In genomic region chr4:4518741-4519140, GRCm38 (mm10) we compare ENCODE assay signal across 27 mouse cellular contexts.
"Had no signal": no experiment of that assay in that cellular context is flagged by ENCODE, and none has a peak within 500 bp of the region (broad histone marks: within the 10 kb centered on the region; RNA-seq: fewer than 3 reads in every experiment).

No protein-coding gene starts in this region.

- H3K27ac ChIP-seq: embryonic facial prominence, embryonic 10.5 days; embryonic facial prominence, embryonic 12.5 days; embryonic facial prominence, embryonic 13.5 days; embryonic facial prominence, embryonic 15.5 days; forebrain, embryonic 10.5 days; forebrain, embryonic 12.5 days; forebrain, embryonic 13.5 days; forebrain, embryonic 15.5 days; gastrocnemius, adult 2 months had no signal

- ATAC-seq: forebrain, embryonic 13.5 days; forebrain, embryonic 14.5 days; forebrain, embryonic 15.5 days; forebrain, embryonic 16.5 days; forebrain, postnatal 0 days had no signal

- H3K9ac ChIP-seq: embryonic facial prominence, embryonic 12.5 days; embryonic facial prominence, embryonic 13.5 days; embryonic facial prominence, embryonic 15.5 days; forebrain, embryonic 12.5 days; forebrain, embryonic 13.5 days; forebrain, embryonic 15.5 days; forebrain, postnatal 0 days had no signal

- H3K36me3 ChIP-seq: embryonic facial prominence, embryonic 10.5 days; embryonic facial prominence, embryonic 12.5 days; embryonic facial prominence, embryonic 13.5 days; embryonic facial prominence, embryonic 15.5 days; forebrain, embryonic 10.5 days; forebrain, embryonic 12.5 days; forebrain, embryonic 15.5 days had no signal

- H3K9me3 ChIP-seq: embryonic facial prominence, embryonic 10.5 days; embryonic facial prominence, embryonic 12.5 days; embryonic facial prominence, embryonic 13.5 days; embryonic facial prominence, embryonic 15.5 days; forebrain, embryonic 10.5 days; forebrain, embryonic 12.5 days; forebrain, embryonic 13.5 days; forebrain, embryonic 15.5 days had no signal

- H3K4me2 ChIP-seq: embryonic facial prominence, embryonic 12.5 days; embryonic facial prominence, embryonic 13.5 days; embryonic facial prominence, embryonic 15.5 days; forebrain, embryonic 12.5 days; forebrain, embryonic 13.5 days; forebrain, embryonic 15.5 days had no signal

- H3K27me3 ChIP-seq: embryonic facial prominence, embryonic 12.5 days; embryonic facial prominence, embryonic 13.5 days; embryonic facial prominence, embryonic 15.5 days; forebrain, embryonic 12.5 days; forebrain, embryonic 13.5 days; forebrain, embryonic 15.5 days had no signal

- H3K4me3 ChIP-seq: embryonic facial prominence, embryonic 10.5 days; embryonic facial prominence, embryonic 12.5 days; embryonic facial prominence, embryonic 13.5 days; embryonic facial prominence, embryonic 15.5 days; erythroblast, embryonic 14.5 days; forebrain, embryonic 10.5 days; forebrain, embryonic 12.5 days; forebrain, embryonic 13.5 days; forebrain, embryonic 15.5 days; gastrocnemius, adult 2 months had no signal

- H3K4me1 ChIP-seq: embryonic facial prominence, embryonic 10.5 days; embryonic facial prominence, embryonic 12.5 days; embryonic facial prominence, embryonic 13.5 days; embryonic facial prominence, embryonic 15.5 days; forebrain, embryonic 10.5 days; forebrain, embryonic 12.5 days; forebrain, embryonic 13.5 days; forebrain, embryonic 15.5 days had no signal

- DNase-seq: cerebellum, adult 2 months; cerebellum, adult 8-10 months; cerebellum, adult 9-10 months; cerebellum, adult 9-11 months; cerebellum, postnatal 10 days; cerebellum, postnatal 14 days; cerebellum, postnatal 25 days; cerebellum, postnatal 36 days; embryo, embryonic 11 days; forebrain, postnatal 0 days; gastrocnemius, adult 2 months; gastrocnemius, postnatal 10 days; gastrocnemius, postnatal 14 days; gastrocnemius, postnatal 25 days; gastrocnemius, postnatal 36 days; heart, adult 18-20 months had no signal
